Mouse (Mus musculus) kidney, postnatal 0 days (tissue): ENCODE results near the gene Abcg5. TPM values are rescaled to one million over a fixed set of nuclear protein-coding genes. Genes with fewer than 3 reads are reported as not detected.

Experiments used
- ATAC-seq: fragments of 200-750 bp; cut with Nextera tagmentation; replicated peaks from 2 replicates; pipeline ENCODE4 v1.8.0; 2017; ENCODE audit warnings: low read depth, moderate number of reproducible peaks, moderate TSS enrichment, moderate library complexity; ENCODE audit not compliant: low FRiP score
- DNase-seq: peaks from one replicate; pipeline ENCODE4 v3.0.0-alpha.2; 2016; ENCODE audit warnings: low spot score
- H3K27ac ChIP-seq: fragments of 300-500 bp; sonication (generic); 2 replicates; pipeline ENCODE4 v1.5.1; 2014; ENCODE audit warnings: mild to moderate bottlenecking
- H3K27me3 ChIP-seq: fragments of 300-500 bp; sonication (generic); 2 replicates; pipeline ENCODE4 v1.6.1; 2014; ENCODE audit warnings: low read length, mixed read lengths; ENCODE audit not compliant: insufficient read depth
- H3K36me3 ChIP-seq: fragments of 300-500 bp; sonication (generic); 2 replicates; pipeline ENCODE4 v1.6.1; 2014; ENCODE audit warnings: low read length, mixed read lengths; ENCODE audit not compliant: insufficient read depth
- H3K4me1 ChIP-seq: fragments of 300-500 bp; sonication (generic); replicated peaks from 2 replicates; pipeline ENCODE4 v1.6.1; 2014; ENCODE audit warnings: antibody characterized with exemption, low read length, mixed read lengths; ENCODE audit not compliant: insufficient read depth
- H3K4me2 ChIP-seq: fragments of 300-500 bp; sonication (generic); 2 replicates; pipeline ENCODE4 v1.6.1; 2014; ENCODE audit warnings: mild to moderate bottlenecking, low read length, moderate library complexity, mixed read lengths
- H3K4me3 ChIP-seq: fragments of 300-500 bp; sonication (generic); replicated peaks from 2 replicates; pipeline ENCODE4 v1.5.1; 2014; ENCODE audit warnings: low read depth, low read length
- H3K9ac ChIP-seq: fragments of 300-500 bp; sonication (generic); 2 replicates; pipeline ENCODE4 v1.6.1; 2014; ENCODE audit warnings: low read depth, low read length
- H3K9me3 ChIP-seq: fragments of 300-500 bp; sonication (generic); replicated peaks from 2 replicates; pipeline ENCODE4 v1.6.1; 2016; ENCODE audit warnings: low read length, inconsistent platforms, mixed read lengths
- CTCF ChIP-seq: IDR thresholded peaks from 2 replicates; pipeline ENCODE4 v1.5.1; 2016; ENCODE audit warnings: antibody characterized with exemption, low read depth, mild to moderate bottlenecking, moderate library complexity
- WGBS: fragments of 180-500 bp; shearing (Covaris S2); extraction: QIAGEN DNeasy Blood & Tissue Kit; methylation state at CpG from one replicate; pipeline ENCODE4 v1.1.7; 2014; 5-methylcytosine and 5-hydroxymethylcytosine counted together
- polyA plus RNA-seq: library from polyadenylated mRNA; unstranded; fragments of >200 nt; fragmentation: Nextera tagmentation; extraction: Ambion mirVana; gene quantifications from 2 replicates; pipeline ENCODE4 v1.2.1, GENCODE M21; 2015

Gene Abcg5
- polyA plus RNA-seq, 1 experiment from 2014 or later = 4.8 TPM

- Histone ChIP-seq H3K4me2 (no peak overlapping the region), H3K4me1 (no peaks in the 10 kb centered on the region), H3K27me3 (no peaks in the 10 kb centered on the region), H3K4me3 (no peak overlapping the region), H3K9me3 (no peaks in the 10 kb centered on the region), H3K27ac (no peak overlapping the region), H3K9ac (no peak overlapping the region), H3K36me3 (no peaks in the 10 kb centered on the region)
- no peak for TF ChIP-seq CTCF
- ATAC-seq = no peak
- no peak for DNase-seq
- 41% methylated on average over 5 of the region's 5 CpGs for WGBS
Observed at GRCm38 (mm10) chr17:84656205-84656604, 26.6 kb downstream of the Abcg5 start.

- Histone ChIP-seq H3K9ac (no peak overlapping the region), H3K9me3 (no peaks in the 10 kb centered on the region), H3K4me1 (no peaks in the 10 kb centered on the region), H3K4me2 (no peak overlapping the region), H3K4me3 (no peak overlapping the region), H3K27ac (no peak overlapping the region), H3K36me3 (no peaks in the 10 kb centered on the region), H3K27me3 (no peaks in the 10 kb centered on the region)
- DNase-seq = no peak
- TF ChIP-seq CTCF = no peak
- ATAC-seq = no peak
- 91% methylated on average over 9 of the region's 9 CpGs for WGBS
Observed at GRCm38 (mm10) chr17:84653544-84653943, 29.3 kb downstream of the Abcg5 start.

- no peaks in the 10 kb centered on the region for H3K4me1 ChIP-seq
- H3K27ac ChIP-seq = no peak overlapping the region
- H3K4me3 ChIP-seq = no peak overlapping the region
- no peak overlapping the region for H3K9ac ChIP-seq
- WGBS = 86% methylated on average over 9 of the region's 9 CpGs
- no peaks in the 10 kb centered on the region for H3K9me3 ChIP-seq
- H3K4me2 ChIP-seq = no peak overlapping the region
- DNase-seq (no peak), ATAC-seq (no peak)
- no peaks in the 10 kb centered on the region for H3K36me3 ChIP-seq
- no peak for TF ChIP-seq CTCF
- H3K27me3 ChIP-seq = no peaks in the 10 kb centered on the region
Observed at GRCm38 (mm10) chr17:84650302-84651017, 32.4 kb downstream of the Abcg5 start.

GRCm38 (mm10) chr17:84647630-84648029 lies 35.2 kb downstream of the Abcg5 start:
- ATAC-seq (no peak), DNase-seq (no peak)
- Histone ChIP-seq H3K36me3 (no peaks in the 10 kb centered on the region), H3K9ac (no peak overlapping the region), H3K27ac (no peak overlapping the region), H3K4me3 (no peak overlapping the region), H3K9me3 (no peaks in the 10 kb centered on the region), H3K27me3 (no peaks in the 10 kb centered on the region), H3K4me1 (no peaks in the 10 kb centered on the region), H3K4me2 (no peak overlapping the region)
- no peak for TF ChIP-seq CTCF
- 93% methylated on average over 4 of the region's 4 CpGs for WGBS

GRCm38 (mm10) chr17:84646477-84646876 lies 36.3 kb downstream of the Abcg5 start:
- H3K4me2 ChIP-seq = no peak overlapping the region
- H3K4me3 ChIP-seq = no peak overlapping the region
- no peak overlapping the region for H3K27ac ChIP-seq
- no peak overlapping the region for H3K9ac ChIP-seq
- no peaks in the 10 kb centered on the region for H3K9me3 ChIP-seq
- ATAC-seq (no peak), DNase-seq (no peak)
- no peak for TF ChIP-seq CTCF
- WGBS = 60% methylated on average over 2 of the region's 2 CpGs
- no peaks in the 10 kb centered on the region for H3K4me1 ChIP-seq
- no peaks in the 10 kb centered on the region for H3K27me3 ChIP-seq
- H3K36me3 ChIP-seq = no peaks in the 10 kb centered on the region

GRCm38 (mm10) chr17:84645894-84646293 lies 36.9 kb downstream of the Abcg5 start:
- TF ChIP-seq CTCF = no peak
- WGBS = 17% methylated on average over 5 of the region's 7 CpGs
- Histone ChIP-seq H3K27me3 (no peaks in the 10 kb centered on the region), H3K4me2 (no peak overlapping the region), H3K4me1 (no peaks in the 10 kb centered on the region), H3K27ac (no peak overlapping the region), H3K36me3 (no peaks in the 10 kb centered on the region), H3K9me3 (no peaks in the 10 kb centered on the region), H3K9ac (no peak overlapping the region), H3K4me3 (no peak overlapping the region)
- no peak for DNase-seq
- ATAC-seq = no peak

GRCm38 (mm10) chr17:84645119-84645518 lies 37.7 kb downstream of the Abcg5 start:
- Histone ChIP-seq H3K27ac (no peak overlapping the region), H3K27me3 (no peaks in the 10 kb centered on the region), H3K9me3 (no peaks in the 10 kb centered on the region), H3K4me3 (no peak overlapping the region), H3K9ac (no peak overlapping the region), H3K4me1 (no peaks in the 10 kb centered on the region), H3K4me2 (no peak overlapping the region), H3K36me3 (no peaks in the 10 kb centered on the region)
- no peak for TF ChIP-seq CTCF
- DNase-seq (no peak), ATAC-seq (no peak)
- WGBS = 40% methylated on average over 9 of the region's 9 CpGs
